Mouse (Mus musculus) liver (tissue): ENCODE measurements at regions not wholly inside any gene's neighbourhood (a gene's known extent, or its start where the extent isn't known, plus 50 kb on each side); places are given as distances from the start of the nearest gene placed in this dataset.

Source experiments
- DNase-seq: peaks from one replicate; pipeline ENCODE4 v3.0.0-alpha.2; 2020; ENCODE audit warnings: mixed read lengths

DNA sequence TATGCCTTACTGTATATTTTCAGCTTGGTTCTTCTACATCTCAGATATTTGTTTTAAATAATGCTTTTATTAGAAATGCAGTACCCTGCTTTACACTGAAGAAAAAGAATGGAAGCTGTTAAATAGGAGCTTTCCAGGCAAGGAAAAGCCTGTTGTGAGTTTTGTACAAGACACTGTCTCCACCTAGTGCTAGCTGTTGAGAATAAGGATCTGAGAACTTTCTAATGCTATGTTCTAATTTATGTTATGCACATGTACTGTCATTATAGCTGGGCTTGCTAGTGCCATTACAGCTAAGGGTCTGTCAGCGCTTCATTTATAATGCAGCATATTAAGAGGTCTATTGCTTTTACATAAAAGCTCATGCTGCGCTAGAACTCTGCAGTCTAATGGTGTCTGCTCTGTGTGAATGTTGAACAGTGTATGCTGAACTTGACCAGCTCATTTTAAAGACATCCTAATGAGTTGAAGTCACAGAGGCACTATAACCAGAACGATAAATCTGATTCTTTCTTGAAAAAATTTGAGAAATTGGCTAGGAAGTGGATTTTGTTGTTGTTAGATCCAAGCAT, 315.4 kb upstream of the Dnajc24 start:
- no peak for DNase-seq

DNA sequence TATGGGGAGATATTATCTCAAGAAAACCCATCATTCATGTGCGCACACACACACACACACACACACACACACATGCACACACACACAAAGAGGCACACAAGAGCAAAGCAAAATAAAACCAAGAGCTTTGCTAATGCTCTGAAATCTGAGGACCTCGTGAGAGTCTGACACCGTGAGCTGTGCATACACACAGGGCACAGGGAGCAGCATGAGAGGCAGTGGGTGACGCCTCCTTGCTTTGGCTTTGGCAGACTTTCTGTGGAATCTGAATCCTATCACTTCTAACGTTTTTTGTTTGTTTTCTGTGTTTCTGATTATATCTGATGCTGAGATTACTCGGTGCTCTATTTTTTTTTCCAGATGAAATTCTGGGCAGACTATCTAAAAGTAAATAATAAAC, 343.4 kb upstream of the Dnajc24 start:
- DNase-seq, result no peak

GRCm38 (mm10) chr2:106347249-106347648, 343.9 kb upstream of the Dnajc24 start:
- no peak for DNase-seq

DNA sequence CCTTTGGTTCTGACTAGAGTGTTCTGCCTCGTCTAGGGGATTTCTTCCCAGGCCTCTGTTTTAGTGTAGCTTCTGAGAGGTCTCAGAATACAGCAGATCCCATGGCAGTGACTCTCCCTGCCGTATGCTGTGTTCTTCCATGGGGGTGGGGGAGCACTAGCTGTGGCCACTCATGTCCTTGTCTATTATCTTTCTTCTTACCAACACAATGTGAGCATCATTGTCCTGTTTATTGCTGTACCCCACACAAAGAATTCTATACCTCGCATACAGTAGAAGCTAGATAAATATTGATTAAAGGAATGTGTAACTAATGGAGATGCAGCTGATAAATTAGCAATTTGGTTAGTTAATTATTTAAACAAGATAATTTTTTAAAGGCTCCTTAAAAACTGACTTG, 337.5 kb upstream of the Mpped2 start:
- no peak for DNase-seq

DNA sequence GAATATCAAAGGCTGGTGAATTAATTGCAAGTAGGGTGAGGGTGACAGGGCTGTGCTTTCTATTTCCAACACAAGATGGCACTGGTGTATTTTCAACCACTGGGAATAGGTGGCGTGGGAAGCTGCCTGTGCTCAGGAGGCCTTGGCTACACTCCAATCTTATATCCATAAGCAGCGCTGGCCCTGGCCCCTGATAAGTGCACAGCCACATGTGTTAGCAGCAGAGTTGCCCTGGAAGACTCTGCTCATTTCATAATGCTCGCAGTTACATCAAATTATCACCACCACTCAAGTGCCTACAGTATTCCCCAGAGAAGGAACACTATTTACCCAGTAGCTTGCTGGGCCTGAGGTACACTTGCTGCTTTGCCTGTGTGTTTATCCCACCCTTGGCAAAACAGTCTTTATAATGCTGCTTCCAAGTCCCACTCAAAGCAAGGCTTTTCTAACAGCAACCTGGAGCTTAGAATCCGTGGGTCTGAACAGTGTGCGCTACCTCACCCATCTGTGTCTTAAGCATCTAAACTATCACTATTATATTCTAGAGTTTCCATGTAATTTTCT, 337.0 kb upstream of the Mpped2 start:
- peak; percentile 28 for DNase-seq

DNA sequence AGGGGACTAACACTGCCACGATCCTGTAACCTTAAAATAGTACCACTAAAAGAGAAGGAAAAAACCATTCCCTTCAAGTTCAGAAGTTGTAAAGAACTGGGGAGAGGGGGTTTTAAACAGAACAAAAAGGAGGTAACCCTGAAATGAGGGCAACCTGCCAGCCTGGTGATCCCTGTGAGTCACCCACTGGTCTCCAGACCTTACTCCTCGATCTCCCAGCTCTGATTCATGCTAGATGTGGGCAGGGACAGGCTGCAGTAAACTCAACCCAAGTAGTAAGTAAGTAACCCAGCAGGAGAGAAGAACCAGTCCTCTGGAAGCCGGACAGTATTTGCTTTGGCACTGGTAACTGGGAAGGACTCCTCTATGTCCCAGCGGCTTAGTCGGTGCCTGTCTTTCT, 324.4 kb upstream of the Mpped2 start:
- no peak for DNase-seq

- no peak for DNase-seq
These were observed 309.4 kb upstream of the Mpped2 start for GRCm38 (mm10) chr2:106383415-106384285.

- no peak for DNase-seq
These were observed 308.8 kb upstream of the Mpped2 start for GRCm38 (mm10) chr2:106384286-106384595.

GRCm38 (mm10) chr2:106384842-106385241, 308.2 kb upstream of the Mpped2 start:
- no peak for DNase-seq

- DNase-seq, result no peak
These were observed 280.9 kb upstream of the Mpped2 start for GRCm38 (mm10) chr2:106412158-106412557.

GRCm38 (mm10) chr2:106415474-106416019, 277.5 kb upstream of the Mpped2 start:
- DNase-seq, result no peak

GRCm38 (mm10) chr2:106418181-106418580, 274.9 kb upstream of the Mpped2 start:
- DNase-seq, result no peak

- DNase-seq, result no peak
These were observed 268.1 kb upstream of the Mpped2 start for GRCm38 (mm10) chr2:106424974-106425373.

DNA sequence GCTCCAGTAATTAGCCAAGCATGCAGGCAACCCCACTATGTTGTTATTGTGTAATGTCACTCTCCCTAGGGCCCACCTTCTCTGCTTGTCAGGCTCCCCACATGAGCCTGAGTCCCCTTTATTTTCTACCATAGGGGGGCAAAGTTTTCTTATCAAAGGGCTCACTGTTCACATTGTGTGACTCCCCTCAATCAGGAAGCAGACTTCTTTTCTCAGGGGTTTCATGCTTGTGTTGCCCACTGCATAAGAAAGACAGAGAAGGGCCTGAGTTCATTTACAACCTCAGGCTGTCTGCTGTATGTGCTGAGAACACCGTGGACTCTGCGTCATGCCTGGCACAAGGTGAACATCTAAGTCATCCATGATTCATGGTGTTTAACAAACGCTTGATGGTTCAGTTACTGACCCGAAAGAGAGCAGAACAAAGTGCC, 267.6 kb upstream of the Mpped2 start:
- DNase-seq, result no peak

- no peak for DNase-seq
These were observed 267.1 kb upstream of the Mpped2 start for GRCm38 (mm10) chr2:106426010-106426409.

GRCm38 (mm10) chr2:106427237-106427636, 265.8 kb upstream of the Mpped2 start:
- no peak for DNase-seq

DNA sequence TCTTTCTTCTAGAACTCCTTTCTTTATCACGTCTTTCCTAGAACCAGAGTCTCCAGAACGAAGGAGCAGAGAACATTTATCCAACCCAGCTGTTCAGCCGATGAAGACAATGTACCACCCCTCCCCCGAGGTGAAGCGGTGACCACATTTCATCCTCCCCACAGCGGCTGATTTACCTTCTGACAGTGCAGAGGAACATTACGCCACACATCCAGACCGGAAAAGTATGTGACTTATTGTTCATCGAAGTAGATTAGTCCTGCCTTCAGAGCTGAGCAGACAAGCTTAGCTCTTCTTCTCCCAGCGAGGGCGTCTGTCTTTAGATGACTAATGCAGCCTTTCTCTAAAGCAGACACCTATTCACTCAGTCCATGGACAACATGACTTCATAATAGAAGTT, 264.2 kb upstream of the Mpped2 start:
- DNase-seq, result peak; percentile 5

DNA sequence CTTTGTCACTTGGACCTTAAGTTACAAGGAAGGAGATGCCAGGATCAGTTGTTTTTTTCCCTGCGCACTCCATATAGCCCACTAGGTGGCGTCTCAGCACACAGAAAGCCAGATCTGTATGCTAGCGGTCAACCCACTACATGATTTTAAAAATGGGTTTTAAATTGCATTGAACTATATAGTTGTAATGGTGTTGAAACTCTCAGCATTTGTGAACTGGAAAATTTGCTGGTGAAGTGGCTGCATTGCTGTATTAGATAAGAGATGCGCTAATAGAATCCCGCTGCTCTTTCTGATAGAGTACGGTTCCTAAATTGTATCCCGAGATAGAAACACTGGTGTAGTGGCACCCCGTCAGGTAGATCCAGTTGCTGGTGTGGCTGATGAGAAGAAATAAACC, 261.9 kb upstream of the Mpped2 start:
- peak; percentile 35 for DNase-seq

DNA sequence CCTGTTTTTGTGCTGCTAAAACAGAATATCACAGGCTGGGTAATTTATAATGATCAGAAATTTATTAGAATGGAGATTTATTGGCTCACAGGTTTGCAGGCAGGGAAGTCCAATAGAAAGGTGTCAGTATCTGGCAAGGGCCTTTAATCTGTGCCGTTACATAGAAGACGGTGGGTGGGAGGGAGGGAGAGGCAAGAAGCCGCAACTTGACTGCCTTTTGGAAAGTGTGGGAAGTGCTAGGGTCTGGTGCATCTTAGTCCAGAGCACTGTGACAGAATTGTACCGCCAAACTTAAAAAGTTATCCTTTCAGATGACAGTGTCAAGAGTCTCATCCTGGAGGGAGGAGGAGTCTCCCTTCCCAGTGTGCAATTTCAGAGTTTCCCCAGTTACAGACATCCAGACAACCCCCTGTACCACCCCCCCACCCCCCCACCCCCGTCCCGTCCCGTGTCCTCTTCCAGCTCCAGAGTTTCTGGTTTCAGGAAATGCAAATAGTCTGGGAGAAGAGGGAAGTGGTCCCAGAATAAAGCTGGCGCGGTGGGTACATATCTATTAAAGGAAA, 261.4 kb upstream of the Mpped2 start:
- DNase-seq, result no peak

- DNase-seq, result no peak
These were observed 256.9 kb upstream of the Mpped2 start for GRCm38 (mm10) chr2:106436136-106436535.

DNA sequence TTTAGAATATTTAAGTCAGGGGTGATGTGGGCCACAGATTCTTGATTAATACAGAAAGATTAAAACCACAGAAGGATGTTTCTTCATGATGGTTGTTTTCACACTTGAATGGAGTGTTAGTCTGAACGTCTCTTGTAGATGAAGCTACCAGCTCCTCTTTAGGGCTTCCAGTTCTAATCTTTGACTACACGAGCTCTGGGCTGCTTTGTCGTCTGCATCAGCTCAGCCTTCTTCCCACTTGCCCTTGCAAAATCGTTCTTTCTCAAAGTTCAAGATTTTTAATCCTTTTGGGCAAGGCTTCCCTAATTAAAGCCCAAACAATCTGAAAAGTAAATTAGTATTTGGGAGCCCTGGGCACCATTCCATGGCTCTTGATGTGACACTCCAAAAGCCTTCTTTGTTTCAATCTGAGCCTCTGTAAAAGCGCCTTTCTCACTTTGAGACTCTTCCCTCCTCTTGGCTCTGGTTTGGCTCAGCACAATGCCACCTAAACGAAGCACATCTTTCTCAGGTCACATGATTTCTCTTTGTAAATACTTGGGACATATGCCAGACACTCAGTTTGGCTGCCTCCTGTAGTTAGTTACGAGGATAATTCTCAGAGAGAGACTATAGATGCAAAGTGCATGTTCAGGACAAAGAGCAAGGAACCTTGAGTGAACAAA, 238.6 kb upstream of the Mpped2 start:
- DNase-seq, result no peak

- DNase-seq, result no peak
These were observed 238.0 kb upstream of the Mpped2 start for GRCm38 (mm10) chr2:106455039-106455438.

DNA sequence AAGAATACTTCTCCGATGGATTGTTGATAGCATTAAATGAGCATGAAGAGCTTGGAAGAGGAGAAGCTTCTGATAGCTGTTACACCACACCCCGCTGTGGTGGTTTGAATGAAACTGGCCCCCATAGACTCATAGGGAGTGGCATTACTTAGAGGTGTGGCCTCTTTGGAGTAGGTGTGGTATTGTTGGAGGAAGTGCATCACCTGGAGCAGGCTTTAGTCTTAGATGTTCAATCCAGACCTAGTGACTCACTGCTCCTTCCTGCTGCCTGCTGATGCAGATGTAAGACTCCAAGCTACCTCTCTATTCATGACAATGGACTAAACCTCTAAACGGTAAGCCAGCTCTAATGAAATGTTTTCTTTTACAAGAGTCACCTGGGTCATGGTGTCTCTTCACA, 237.1 kb upstream of the Mpped2 start:
- DNase-seq, result no peak
